Mouse (Mus musculus) intestine, embryonic 14.5 days (tissue): ENCODE measurements around the gene Gm28553. TPM values are rescaled to one million over a fixed set of nuclear protein-coding genes. Genes with fewer than 3 reads are reported as not detected.
"Not testable (repeated sequence)": the region's sequence is repeated elsewhere in the genome, so short reads cannot be mapped to it uniquely, and the experiment has no call there.

Experiments used
- ATAC-seq: fragments of 200-750 bp; cut with Nextera tagmentation; replicated peaks from 2 replicates; pipeline ENCODE4 v1.8.0; 2017; ENCODE audit warnings: low read depth, moderate number of reproducible peaks, moderate TSS enrichment, moderate library complexity; ENCODE audit not compliant: low FRiP score, low TSS enrichment
- DNase-seq: peaks from one replicate; pipeline ENCODE4 v3.0.0-alpha.2; 2018; ENCODE audit warnings: low spot score
- H3K27ac ChIP-seq: fragments of 300-500 bp; sonication (generic); 2 replicates; pipeline ENCODE4 v1.5.1; 2014; ENCODE audit warnings: low read depth, mild to moderate bottlenecking, control low read depth
- H3K27me3 ChIP-seq: fragments of 300-500 bp; sonication (generic); replicated peaks from 2 replicates; pipeline ENCODE4 v1.6.1; 2014; ENCODE audit warnings: low read length, control low read depth; ENCODE audit not compliant: control insufficient read depth, insufficient read depth
- H3K36me3 ChIP-seq: fragments of 300-500 bp; sonication (generic); 2 replicates; pipeline ENCODE4 v1.6.1; 2014; ENCODE audit warnings: low read length, control low read depth; ENCODE audit not compliant: control insufficient read depth, insufficient read depth
- H3K4me1 ChIP-seq: fragments of 300-500 bp; sonication (generic); replicated peaks from 2 replicates; pipeline ENCODE4 v1.6.1; 2014; ENCODE audit warnings: low read length, control low read depth, mixed read lengths; ENCODE audit not compliant: control insufficient read depth, insufficient read depth
- H3K4me2 ChIP-seq: fragments of 300-500 bp; sonication (generic); 2 replicates; pipeline ENCODE4 v1.6.1; 2014; ENCODE audit warnings: low read length
- H3K4me3 ChIP-seq: fragments of 300-500 bp; sonication (generic); 2 replicates; pipeline ENCODE4 v1.5.1; 2014; ENCODE audit warnings: low read depth, low read length, control low read depth, mixed read lengths
- H3K9ac ChIP-seq: fragments of 300-500 bp; sonication (generic); 2 replicates; pipeline ENCODE4 v1.6.1; 2014; ENCODE audit warnings: mild to moderate bottlenecking, low read length
- H3K9me3 ChIP-seq: fragments of 300-500 bp; sonication (generic); 2 replicates; pipeline ENCODE4 v1.6.1; 2016; ENCODE audit warnings: low read length, control low read depth; ENCODE audit not compliant: control insufficient read depth
- WGBS: fragments of 180-500 bp; shearing (Covaris S2); extraction: QIAGEN DNeasy Blood & Tissue Kit; methylation state at CpG from one replicate; pipeline ENCODE4 v1.1.7; 2014; 5-methylcytosine and 5-hydroxymethylcytosine counted together
- polyA plus RNA-seq: library from polyadenylated mRNA; unstranded; fragments of >200 nt; fragmentation: Nextera tagmentation; extraction: Ambion mirVana; gene quantifications from 2 replicates; pipeline ENCODE4 v1.2.1, GENCODE M21; 2014

The Gm28553 gene
- polyA plus RNA-seq, result not detected in 2 replicates

DNA sequence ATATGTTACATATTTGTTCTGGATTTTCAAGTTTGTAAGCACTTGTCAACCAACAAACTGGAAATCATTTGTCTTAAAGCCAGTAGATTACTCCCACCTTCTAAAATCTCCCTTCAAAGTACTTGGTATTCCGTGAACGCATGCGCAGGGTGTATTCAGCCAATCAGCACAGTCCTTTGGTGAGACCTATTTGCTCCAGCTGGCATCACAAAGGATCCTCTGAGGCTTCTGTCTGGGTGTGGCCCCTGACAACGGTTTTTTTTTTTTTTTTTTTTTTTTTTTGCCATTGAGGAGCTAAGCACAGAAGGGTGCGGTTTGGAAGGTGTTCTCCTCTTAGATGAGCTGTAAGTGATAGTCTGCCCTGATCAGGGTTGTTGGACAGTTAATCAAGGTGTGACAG lies at the start of gene Gm28553:
Gene Gm28553, plus strand, starts transcription at position 301 of the 400 bp plus-strand sequence.
- not testable (repeated sequence) for H3K36me3 ChIP-seq, DNase-seq, H3K27me3 ChIP-seq, H3K4me2 ChIP-seq, H3K9ac ChIP-seq, H3K27ac ChIP-seq, H3K4me3 ChIP-seq, ATAC-seq, H3K9me3 ChIP-seq, H3K4me1 ChIP-seq
- no CpG with 5 or more reads among the region's 5 CpGs for WGBS
